Mouse (Mus musculus): ENCODE measurements around the gene Camk1d. TPM values are rescaled to one million over a fixed set of nuclear protein-coding genes. Genes with fewer than 3 reads are reported as not detected.

The Camk1d gene
- polyA plus RNA-seq, 1 experiment from 2014 or later, result 2.0 TPM

GRCm38 (mm10) chr2:5566611-5567010, 147.7 kb downstream of the Camk1d start:
- WGBS (ENCODE audit: insufficient replicate concordance), result 74% methylated on average over 5 of the region's 5 CpGs
- Histone ChIP-seq H3K36me3 (replicated peaks; ENCODE audit: insufficient read depth, low read length) (no peaks in the 10 kb centered on the region), H3K4me1 (ENCODE audit: insufficient read depth) (peaks cover 3% of the 10 kb centered on the region; the same call in 1 of the 2 replicates), H3K4me3 (ENCODE audit: low read depth, low read length) (no peak overlapping the region), H3K27ac (ENCODE audit: low read depth) (no peak overlapping the region), H3K9me3 (ENCODE audit: low read length) (no peaks in the 10 kb centered on the region), H3K4me2 (ENCODE audit: low read depth, low read length) (no peak overlapping the region), H3K9ac (replicated peaks) (no peak overlapping the region), H3K27me3 (ENCODE audit: insufficient read depth, low read length) (no peaks in the 10 kb centered on the region)
- no peak for DNase-seq
- TF ChIP-seq EP300 (IDR thresholded peaks at IDR 0.05; ENCODE audit: low read depth), result no peak
- TF ChIP-seq CTCF (IDR thresholded peaks at IDR 0.05; ENCODE audit: low read depth), result no peak
- no peak for ATAC-seq

- no peaks in the 10 kb centered on the region for H3K9me3 ChIP-seq (ENCODE audit: low read length)
- no peak overlapping the region for H3K4me3 ChIP-seq (ENCODE audit: low read depth, low read length)
- H3K9ac ChIP-seq (replicated peaks), result no peak overlapping the region
- DNase-seq (no peak), ATAC-seq (peak; percentile 87)
- H3K4me2 ChIP-seq (ENCODE audit: low read depth, low read length), result no peak overlapping the region
- no peaks in the 10 kb centered on the region for H3K27me3 ChIP-seq (ENCODE audit: insufficient read depth, low read length)
- WGBS (ENCODE audit: insufficient replicate concordance), result 59% methylated on average over 4 of the region's 4 CpGs
- no peak for TF ChIP-seq CTCF (IDR thresholded peaks at IDR 0.05; ENCODE audit: low read depth)
- TF ChIP-seq EP300 (IDR thresholded peaks at IDR 0.05; ENCODE audit: low read depth), result no peak
- no peaks in the 10 kb centered on the region for H3K36me3 ChIP-seq (replicated peaks; ENCODE audit: insufficient read depth, low read length)
- H3K4me1 ChIP-seq (ENCODE audit: insufficient read depth), result peaks cover 3% of the 10 kb centered on the region; the same call in 1 of the 2 replicates
- H3K27ac ChIP-seq (ENCODE audit: low read depth), result no peak overlapping the region
These were observed 150.6 kb downstream of the Camk1d start for GRCm38 (mm10) chr2:5563685-5564084.

GRCm38 (mm10) chr2:5561446-5561845, 152.9 kb downstream of the Camk1d start:
- Histone ChIP-seq H3K4me2 (ENCODE audit: low read depth, low read length) (no peak overlapping the region), H3K27ac (ENCODE audit: low read depth) (no peak overlapping the region), H3K27me3 (ENCODE audit: insufficient read depth, low read length) (no peaks in the 10 kb centered on the region), H3K4me3 (ENCODE audit: low read depth, low read length) (no peak overlapping the region), H3K9me3 (ENCODE audit: low read length) (no peaks in the 10 kb centered on the region), H3K4me1 (ENCODE audit: insufficient read depth) (no peaks in the 10 kb centered on the region), H3K36me3 (replicated peaks; ENCODE audit: insufficient read depth, low read length) (no peaks in the 10 kb centered on the region), H3K9ac (replicated peaks) (no peak overlapping the region)
- WGBS (ENCODE audit: insufficient replicate concordance), result 79% methylated on average over 3 of the region's 3 CpGs
- TF ChIP-seq EP300 (IDR thresholded peaks at IDR 0.05; ENCODE audit: low read depth), result no peak
- no peak for TF ChIP-seq CTCF (IDR thresholded peaks at IDR 0.05; ENCODE audit: low read depth)
- DNase-seq (no peak), ATAC-seq (no peak)

GRCm38 (mm10) chr2:5553264-5553663, 161.1 kb downstream of the Camk1d start:
- ATAC-seq (no peak), DNase-seq (no peak)
- no peak overlapping the region for H3K9ac ChIP-seq (replicated peaks)
- H3K27me3 ChIP-seq (ENCODE audit: insufficient read depth, low read length), result no peaks in the 10 kb centered on the region
- H3K27ac ChIP-seq (ENCODE audit: low read depth), result no peak overlapping the region
- 88% methylated on average over 3 of the region's 3 CpGs for WGBS (ENCODE audit: insufficient replicate concordance)
- H3K9me3 ChIP-seq (ENCODE audit: low read length), result no peaks in the 10 kb centered on the region
- TF ChIP-seq CTCF (IDR thresholded peaks at IDR 0.05; ENCODE audit: low read depth), result no peak
- TF ChIP-seq EP300 (IDR thresholded peaks at IDR 0.05; ENCODE audit: low read depth), result no peak
- no peak overlapping the region for H3K4me3 ChIP-seq (ENCODE audit: low read depth, low read length)
- no peak overlapping the region for H3K4me2 ChIP-seq (ENCODE audit: low read depth, low read length)
- H3K4me1 ChIP-seq (ENCODE audit: insufficient read depth), result peaks cover 4% of the 10 kb centered on the region; the same call in 1 of the 2 replicates
- no peaks in the 10 kb centered on the region for H3K36me3 ChIP-seq (replicated peaks; ENCODE audit: insufficient read depth, low read length)

- no peaks in the 10 kb centered on the region for H3K27me3 ChIP-seq (ENCODE audit: insufficient read depth, low read length)
- H3K27ac ChIP-seq (ENCODE audit: low read depth), result no peak overlapping the region
- TF ChIP-seq EP300 (IDR thresholded peaks at IDR 0.05; ENCODE audit: low read depth), result no peak
- no peak for TF ChIP-seq CTCF (IDR thresholded peaks at IDR 0.05; ENCODE audit: low read depth)
- ATAC-seq (no peak), DNase-seq (no peak)
- no peak overlapping the region for H3K4me3 ChIP-seq (ENCODE audit: low read depth, low read length)
- no peak overlapping the region for H3K9ac ChIP-seq (replicated peaks)
- H3K9me3 ChIP-seq (ENCODE audit: low read length), result no peaks in the 10 kb centered on the region
- H3K36me3 ChIP-seq (replicated peaks; ENCODE audit: insufficient read depth, low read length), result no peaks in the 10 kb centered on the region
- peaks cover 4% of the 10 kb centered on the region; the same call in 1 of the 2 replicates for H3K4me1 ChIP-seq (ENCODE audit: insufficient read depth)
- no peak overlapping the region for H3K4me2 ChIP-seq (ENCODE audit: low read depth, low read length)
- WGBS (ENCODE audit: insufficient replicate concordance), result 69% methylated on average over 5 of the region's 5 CpGs
These were observed 162.5 kb downstream of the Camk1d start for GRCm38 (mm10) chr2:5551758-5552255.

GRCm38 (mm10) chr2:5549334-5549733, 165.0 kb downstream of the Camk1d start:
- H3K27me3 ChIP-seq (ENCODE audit: insufficient read depth, low read length), result no peaks in the 10 kb centered on the region
- ATAC-seq (peak; percentile 84), DNase-seq (no peak)
- no peak overlapping the region for H3K4me2 ChIP-seq (ENCODE audit: low read depth, low read length)
- H3K9me3 ChIP-seq (ENCODE audit: low read length), result no peaks in the 10 kb centered on the region
- H3K36me3 ChIP-seq (replicated peaks; ENCODE audit: insufficient read depth, low read length), result no peaks in the 10 kb centered on the region
- H3K9ac ChIP-seq (replicated peaks), result no peak overlapping the region
- TF ChIP-seq EP300 (IDR thresholded peaks at IDR 0.05; ENCODE audit: low read depth) (no peak), CTCF (IDR thresholded peaks at IDR 0.05; ENCODE audit: low read depth) (no peak)
- WGBS (ENCODE audit: insufficient replicate concordance), result 73% methylated on average over 2 of the region's 2 CpGs
- H3K4me3 ChIP-seq (ENCODE audit: low read depth, low read length), result no peak overlapping the region
- peaks cover 5% of the 10 kb centered on the region; the same call in 1 of the 2 replicates for H3K4me1 ChIP-seq (ENCODE audit: insufficient read depth)
- H3K27ac ChIP-seq (ENCODE audit: low read depth), result no peak overlapping the region
